Mouse (Mus musculus) myocyte (in vitro differentiated cells): ENCODE data around the gene Mcm10.

Source experiments
- E2F4 ChIP-seq: IDR thresholded peaks from one replicate; pipeline ENCODE4 v1.6.1; 2011; ENCODE audit warnings: mild to moderate bottlenecking, control low read depth, moderate library complexity; ENCODE audit not compliant: insufficient read depth
- MAX ChIP-seq: IDR thresholded peaks from one replicate; pipeline ENCODE4 v1.6.1; 2011; ENCODE audit warnings: low read depth, mild to moderate bottlenecking, control low read depth
- POLR2A ChIP-seq: IDR thresholded peaks from one replicate; pipeline ENCODE4 v1.6.1; 2011; ENCODE audit warnings: low read depth, mild to moderate bottlenecking, control low read depth, moderate library complexity; ENCODE audit not compliant: insufficient read length
- POLR2AphosphoS2 ChIP-seq: IDR thresholded peaks from one replicate; pipeline ENCODE4 v1.6.1; 2011; ENCODE audit warnings: low read depth, control low read depth; ENCODE audit not compliant: insufficient read length
- USF1 ChIP-seq: IDR thresholded peaks from one replicate; pipeline ENCODE4 v1.6.1; 2011; ENCODE audit warnings: low read depth, mild to moderate bottlenecking, control low read depth, moderate library complexity

DNA sequence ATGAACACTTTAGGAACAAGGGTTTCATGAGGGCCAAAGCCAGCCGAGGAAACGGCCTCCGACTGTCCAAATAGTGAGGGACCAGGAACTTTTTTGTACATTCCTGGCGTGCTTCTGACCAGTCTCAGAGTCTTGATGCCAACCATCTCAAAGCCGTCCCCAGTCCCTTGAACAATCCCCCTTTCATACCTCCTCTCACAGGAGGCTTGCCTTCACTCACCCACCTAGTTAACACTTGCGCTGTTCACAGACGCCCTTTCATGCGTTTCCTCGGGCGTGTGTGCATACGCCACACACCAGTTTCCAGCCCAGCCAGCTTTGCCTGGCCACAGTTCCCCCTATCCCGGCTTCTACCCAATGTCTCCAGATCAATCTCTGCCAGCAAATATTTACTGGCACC is 54.6 kb downstream of the Mcm10 start:
- no peak for TF ChIP-seq USF1
- no peak for TF ChIP-seq POLR2A
- no peak for TF ChIP-seq MAX
- no peak for TF ChIP-seq POLR2AphosphoS2
- TF ChIP-seq E2F4: no peak
